Mouse (Mus musculus) intestine, postnatal 0 days (tissue): Measurements from ENCODE around the gene Elf5. TPM values are rescaled to one million over a fixed set of nuclear protein-coding genes. Genes with fewer than 3 reads are reported as not detected.

Source experiments
- ATAC-seq: fragments of 200-750 bp; cut with Nextera tagmentation; 2 replicates; pipeline ENCODE4 v1.8.0; 2017; ENCODE audit warnings: mild to moderate bottlenecking, moderate TSS enrichment, moderate library complexity
- H3K27ac ChIP-seq: fragments of 300-500 bp; sonication (generic); 2 replicates; pipeline ENCODE4 v1.5.1; 2014; ENCODE audit warnings: mild to moderate bottlenecking, low read depth, low read length, moderate library complexity
- H3K27me3 ChIP-seq: fragments of 300-500 bp; sonication (generic); replicated peaks from 2 replicates; pipeline ENCODE4 v1.6.1; 2014; ENCODE audit warnings: low read length, mixed read lengths; ENCODE audit not compliant: control insufficient read depth, insufficient read depth
- H3K36me3 ChIP-seq: fragments of 300-500 bp; sonication (generic); 2 replicates; pipeline ENCODE4 v1.6.1; 2014; ENCODE audit warnings: mild to moderate bottlenecking, moderate library complexity; ENCODE audit not compliant: control insufficient read depth, insufficient read depth
- H3K4me1 ChIP-seq: fragments of 300-500 bp; sonication (generic); replicated peaks from 2 replicates; pipeline ENCODE4 v1.6.1; 2014; ENCODE audit warnings: antibody characterized with exemption, low read length, mixed read lengths; ENCODE audit not compliant: control insufficient read depth, insufficient read depth
- H3K4me2 ChIP-seq: fragments of 300-500 bp; sonication (generic); replicated peaks from 2 replicates; pipeline ENCODE4 v1.6.1; 2014; ENCODE audit warnings: low read depth, mild to moderate bottlenecking, moderate library complexity
- H3K4me3 ChIP-seq: fragments of 300-500 bp; sonication (generic); 2 replicates; pipeline ENCODE4 v1.5.1; 2014; ENCODE audit warnings: low read depth, low read length
- H3K9ac ChIP-seq: fragments of 300-500 bp; sonication (generic); 2 replicates; pipeline ENCODE4 v1.6.1; 2014; ENCODE audit warnings: mild to moderate bottlenecking, low read depth, low read length
- H3K9me3 ChIP-seq: fragments of 300-500 bp; sonication (generic); 2 replicates; pipeline ENCODE4 v1.6.1; 2016; ENCODE audit warnings: mixed run types; ENCODE audit not compliant: control insufficient read depth
- CTCF ChIP-seq: sonication (generic); IDR thresholded peaks from 2 replicates; pipeline ENCODE4 v1.5.1; 2016; ENCODE audit warnings: low read depth, mild to moderate bottlenecking, control low read depth, antibody characterized with exemption, moderate library complexity
- WGBS: fragments of 180-500 bp; shearing (Covaris S2); extraction: QIAGEN DNeasy Blood & Tissue Kit; methylation state at CpG from one replicate; pipeline ENCODE4 v1.1.7; 2014; 5-methylcytosine and 5-hydroxymethylcytosine counted together
- polyA plus RNA-seq: library from polyadenylated mRNA; unstranded; fragments of >200 nt; fragmentation: Nextera tagmentation; extraction: Ambion mirVana; gene quantifications from 2 replicates; pipeline ENCODE4 v1.2.1, GENCODE M21; 2015

Elf5 gene
- polyA plus RNA-seq, 1 experiment from 2014 or later: not detected

DNA sequence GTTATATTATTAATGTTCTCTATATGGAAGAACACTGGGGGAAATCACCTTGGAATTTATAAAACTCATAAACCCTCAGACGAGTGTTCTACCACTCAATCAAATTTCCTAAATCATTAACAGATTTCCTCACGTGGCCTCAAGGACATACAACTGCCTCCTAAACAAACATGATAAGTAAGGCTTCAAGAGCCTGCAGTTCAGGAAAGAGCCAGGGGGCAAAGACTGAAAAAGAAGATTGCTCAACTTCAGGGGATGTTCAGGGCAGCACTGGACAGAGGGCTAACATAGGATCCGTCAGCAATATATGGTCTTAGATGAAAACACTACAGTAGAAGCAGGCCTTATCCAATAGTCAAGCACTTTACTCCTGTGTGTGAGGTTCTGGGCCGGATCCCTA is 66.0 kb downstream of the Elf5 start:
- Histone ChIP-seq H3K27me3 (no peaks in the 10 kb centered on the region), H3K36me3 (peaks cover 32% of the 10 kb centered on the region), H3K4me3 (no peak overlapping the region), H3K27ac (peak overlapping the region; percentile 30; the same call in 1 of the 2 replicates), H3K9ac (no peak overlapping the region), H3K9me3 (no peaks in the 10 kb centered on the region), H3K4me1 (no peaks in the 10 kb centered on the region), H3K4me2 (no peak overlapping the region)
- peak; percentile 96 for ATAC-seq
- WGBS: 32% methylated on average over 4 of the region's 4 CpGs
- TF ChIP-seq CTCF: peak; percentile 10; the same call in 1 of the 2 replicates

DNA sequence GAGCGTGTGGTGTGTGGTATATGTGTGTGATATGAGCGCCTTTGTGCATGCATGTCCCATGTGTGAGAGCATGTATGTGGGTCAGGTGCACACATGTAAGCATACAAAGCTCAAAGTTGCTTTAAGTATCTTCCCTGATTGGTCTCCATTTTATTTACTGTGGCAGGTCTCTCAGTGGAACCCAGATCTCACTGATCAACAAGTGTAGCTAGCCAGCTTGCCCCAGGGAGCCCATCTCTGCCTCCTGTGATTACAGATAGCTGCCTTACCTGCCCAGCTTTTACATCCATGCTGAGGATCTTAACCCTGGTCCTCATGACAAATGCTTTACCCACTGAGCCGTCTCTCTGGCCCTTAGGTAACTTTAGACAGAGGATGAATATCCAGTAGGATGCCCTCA is 66.8 kb downstream of the Elf5 start:
- H3K4me3 ChIP-seq: no peak overlapping the region
- no peak overlapping the region for H3K4me2 ChIP-seq
- H3K27ac ChIP-seq: no peak overlapping the region
- no peak overlapping the region for H3K9ac ChIP-seq
- no peak for ATAC-seq
- TF ChIP-seq CTCF: no peak
- peaks cover 23% of the 10 kb centered on the region for H3K36me3 ChIP-seq
- H3K27me3 ChIP-seq: no peaks in the 10 kb centered on the region
- WGBS: 92% methylated on average over 3 of the region's 3 CpGs
- no peaks in the 10 kb centered on the region for H3K4me1 ChIP-seq
- no peaks in the 10 kb centered on the region for H3K9me3 ChIP-seq

DNA sequence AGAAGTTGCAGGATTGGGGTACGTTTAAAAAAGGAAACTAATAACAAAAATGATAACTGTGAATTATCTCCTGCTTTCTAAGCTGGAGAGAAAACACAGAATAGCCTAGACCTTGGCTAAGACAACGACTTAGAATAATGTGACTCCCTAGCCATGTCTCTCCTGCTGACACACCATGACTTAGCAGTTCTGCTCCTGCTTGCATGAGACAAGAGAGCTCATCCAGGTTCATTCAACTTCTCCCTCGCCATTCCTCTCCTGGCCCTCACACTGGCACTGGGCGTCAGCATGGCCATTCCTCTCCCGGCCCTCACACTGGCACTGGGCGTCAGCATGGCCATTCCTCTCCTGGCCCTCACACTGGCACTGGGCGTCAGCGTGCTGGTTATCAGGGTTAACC is 68.8 kb downstream of the Elf5 start:
- H3K4me1 ChIP-seq: 0 out of 2 replicates have a peak, but pooled peaks cover 5% of the 10 kb centered on the region
- peaks cover 7% of the 10 kb centered on the region for H3K36me3 ChIP-seq
- no peaks in the 10 kb centered on the region for H3K27me3 ChIP-seq
- H3K27ac ChIP-seq: no peak overlapping the region; the same call in 1 of the 2 replicates
- no peak for ATAC-seq
- H3K4me3 ChIP-seq: no peak overlapping the region
- H3K4me2 ChIP-seq: no peak overlapping the region
- WGBS: 72% methylated on average over 8 of the region's 8 CpGs
- no peak overlapping the region for H3K9ac ChIP-seq
- TF ChIP-seq CTCF: no peak
- H3K9me3 ChIP-seq: no peaks in the 10 kb centered on the region

DNA sequence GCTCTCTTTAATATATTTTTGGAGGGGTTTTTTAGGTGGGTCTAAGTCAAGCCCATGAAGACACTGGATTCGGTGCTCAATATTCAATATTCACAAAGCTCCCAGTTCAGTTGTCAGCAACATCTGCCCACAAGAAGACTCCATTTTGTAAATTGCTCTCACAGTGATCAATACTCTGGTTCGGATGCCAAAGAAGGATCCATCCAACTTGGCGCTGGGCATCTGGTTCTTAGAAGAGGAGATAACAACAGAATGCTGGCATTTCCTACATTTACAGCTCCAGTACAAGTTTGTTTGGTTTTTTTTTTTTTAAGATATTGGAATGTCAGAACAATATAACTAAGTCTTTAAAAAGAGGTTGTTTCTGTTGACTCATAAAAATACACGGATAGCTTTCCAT is 69.4 kb downstream of the Elf5 start:
- no peaks in the 10 kb centered on the region for H3K27me3 ChIP-seq
- no peak overlapping the region for H3K9ac ChIP-seq
- no peak for TF ChIP-seq CTCF
- no peak for ATAC-seq
- no peak overlapping the region for H3K27ac ChIP-seq
- WGBS: 88% methylated on average over 4 of the region's 4 CpGs
- H3K4me1 ChIP-seq: 0 out of 2 replicates have a peak, but pooled peaks cover 5% of the 10 kb centered on the region
- no peak overlapping the region for H3K4me2 ChIP-seq
- no peak overlapping the region for H3K4me3 ChIP-seq
- no peaks in the 10 kb centered on the region for H3K9me3 ChIP-seq
- H3K36me3 ChIP-seq: peaks cover under 1% of the 10 kb centered on the region

DNA sequence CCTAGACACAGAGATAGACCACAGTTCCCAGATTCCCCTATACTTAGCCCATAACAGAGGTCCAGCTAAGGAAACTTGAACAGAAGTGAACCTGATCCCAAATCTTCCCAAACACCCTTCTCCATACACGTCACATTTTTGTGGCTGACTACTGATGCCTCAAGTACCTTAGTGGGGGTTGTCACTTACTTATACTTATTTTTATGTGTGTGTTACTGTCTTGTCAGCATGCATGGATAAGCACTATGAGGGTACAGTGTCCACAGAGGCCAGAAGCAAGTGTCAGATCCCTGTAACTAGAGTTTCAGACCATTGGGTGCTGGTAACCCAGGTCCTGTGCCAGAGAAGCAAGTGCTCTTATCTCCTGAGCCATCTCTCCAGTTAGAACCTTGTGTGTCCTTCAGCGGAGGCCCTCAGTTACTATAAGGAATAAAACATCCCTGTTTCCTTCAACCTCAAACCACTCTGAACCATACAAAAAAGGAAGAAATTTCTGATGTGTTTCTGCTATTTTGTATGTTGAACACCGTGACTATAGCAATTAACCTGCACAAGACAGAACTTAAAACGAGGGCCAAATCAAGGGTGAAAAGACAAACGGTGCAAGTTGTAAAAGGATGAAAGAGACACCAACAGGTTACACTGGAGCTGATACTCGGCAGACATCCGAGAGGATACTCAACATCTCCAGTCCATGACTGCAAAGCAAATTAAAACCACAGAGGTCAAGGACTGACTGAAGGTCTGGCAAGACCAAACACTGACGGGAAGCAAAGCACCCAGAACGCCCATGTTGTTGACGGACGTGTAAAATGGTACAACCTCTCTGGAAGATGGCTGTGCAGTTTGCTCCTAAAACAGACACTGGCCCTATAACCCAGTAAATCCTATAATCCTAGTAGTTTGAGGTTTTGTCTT is 70.1 kb downstream of the Elf5 start:
- H3K9ac ChIP-seq: no peak overlapping the region
- no peaks in the 10 kb centered on the region; the same call in 1 of the 2 replicates for H3K36me3 ChIP-seq
- TF ChIP-seq CTCF: no peak
- ATAC-seq: no peak
- H3K27me3 ChIP-seq: no peaks in the 10 kb centered on the region
- H3K4me3 ChIP-seq: no peak overlapping the region
- no peak overlapping the region for H3K27ac ChIP-seq
- H3K4me1 ChIP-seq: 0 out of 2 replicates have a peak, but pooled peaks cover 5% of the 10 kb centered on the region
- 69% methylated on average over 11 of the region's 11 CpGs for WGBS
- H3K9me3 ChIP-seq: no peaks in the 10 kb centered on the region
- 0 out of 2 replicates have a peak overlapping the region, but pooled peaks have one; percentile 4 for H3K4me2 ChIP-seq

DNA sequence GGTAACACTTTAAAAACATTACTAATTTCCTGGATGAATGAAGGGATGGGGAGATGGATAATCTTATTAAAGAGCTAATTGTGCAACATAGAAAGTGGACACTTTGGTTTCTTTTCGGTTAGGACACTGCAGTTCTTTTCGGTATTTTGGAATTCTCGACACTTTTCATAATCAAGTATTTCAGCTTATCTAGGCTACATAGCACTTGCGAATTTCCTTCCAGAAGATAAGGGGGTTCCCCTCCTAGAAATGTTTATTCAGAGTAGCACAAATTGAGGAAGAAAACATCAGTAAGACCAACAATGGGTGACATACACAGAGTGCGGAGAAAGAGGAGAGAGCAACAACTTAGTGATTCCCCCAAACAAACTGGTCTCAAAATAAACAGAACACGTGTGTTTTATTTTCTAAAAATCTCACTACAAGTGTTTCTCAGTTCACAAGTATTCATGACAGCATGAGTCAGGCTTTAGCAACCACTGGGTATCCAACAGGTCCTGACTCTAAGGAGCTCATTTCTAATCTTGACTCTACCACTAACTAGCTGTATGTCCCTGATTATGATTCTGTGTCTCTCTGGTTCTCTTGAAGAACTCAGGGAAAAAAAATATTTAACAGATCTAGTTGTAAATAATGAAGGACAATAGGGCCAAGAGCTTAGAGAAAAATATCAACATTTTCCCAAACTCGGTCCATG is 71.9 kb downstream of the Elf5 start:
- WGBS: 37% methylated on average over 7 of the region's 7 CpGs
- H3K27me3 ChIP-seq: no peaks in the 10 kb centered on the region
- TF ChIP-seq CTCF: no peak
- H3K4me1 ChIP-seq: 0 out of 2 replicates have a peak, but pooled peaks cover 5% of the 10 kb centered on the region
- H3K9me3 ChIP-seq: no peaks in the 10 kb centered on the region
- H3K4me2 ChIP-seq: peak overlapping the region; percentile 80
- H3K4me3 ChIP-seq: peak overlapping the region; percentile 91
- ATAC-seq: no peak
- no peak overlapping the region for H3K27ac ChIP-seq
- H3K9ac ChIP-seq: peak overlapping the region; percentile 86
- no peaks in the 10 kb centered on the region; the same call in 1 of the 2 replicates for H3K36me3 ChIP-seq
